Mouse (Mus musculus) lung, adult 2 months (tissue): ENCODE results near the gene Rxfp4. TPM values are rescaled to one million over a fixed set of nuclear protein-coding genes. Genes with fewer than 3 reads are reported as not detected.

ENCODE experiments used
- DNase-seq: peaks from one replicate; pipeline ENCODE4 v3.0.0; 2022
- H3K4me1 ChIP-seq: fragments of 200-500 bp; 2 replicates; pipeline ENCODE4 v1.6.1; 2011; ENCODE audit warnings: low read length; ENCODE audit not compliant: control insufficient read depth, insufficient read depth
- H3K4me3 ChIP-seq: fragments of 200-500 bp; replicated peaks from 2 replicates; pipeline ENCODE3; 2011; ENCODE audit warnings: low read depth, mild to moderate bottlenecking, control low read depth, low read length; ENCODE audit errors: extremely low read depth
- CTCF ChIP-seq: fragments of 200-500 bp; IDR thresholded peaks from 2 replicates; pipeline ENCODE4 v1.5.1; 2011; ENCODE audit warnings: mild to moderate bottlenecking, low read length, control low read depth; ENCODE audit not compliant: insufficient read depth
- POLR2A ChIP-seq: fragments of 200-500 bp; IDR thresholded peaks from 2 replicates; pipeline ENCODE4 v1.6.1; 2011; ENCODE audit warnings: low read depth, mild to moderate bottlenecking, control low read depth, low read length, borderline replicate concordance; ENCODE audit errors: extremely low read depth
- WGBS: fragments of 180-500 bp; shearing (Covaris S2); methylation state at CpG from one replicate; pipeline ENCODE4 v1.1.7; 2018; 5-methylcytosine and 5-hydroxymethylcytosine counted together
- polyA plus RNA-seq: library from polyadenylated mRNA; depleted of rRNA; stranded (reverse); fragments of >200 nt; gene quantifications from 2 replicates; pipeline ENCODE4 v1.2.3, GENCODE M21; 2012

The Rxfp4 gene
- polyA plus RNA-seq, 1 experiment: 0.76 TPM

GRCm38 (mm10) chr3:88653516-88654370, 801 bp upstream of the Rxfp4 start:
- Histone ChIP-seq H3K4me1 (peaks cover 12% of the 10 kb centered on the region), H3K4me3 (no peak overlapping the region)
- no peak for DNase-seq
- TF ChIP-seq CTCF: no peak
- no peak for TF ChIP-seq POLR2A
- 59% methylated on average over 6 of the region's 6 CpGs for WGBS

- Histone ChIP-seq H3K4me3 (no peak overlapping the region), H3K4me1 (peaks cover 12% of the 10 kb centered on the region)
- WGBS: 57% methylated on average over 18 of the region's 18 CpGs
- TF ChIP-seq POLR2A: no peak
- no peak for TF ChIP-seq CTCF
- DNase-seq: no peak
Observed at GRCm38 (mm10) chr3:88651669-88652618, 998 bp downstream of the Rxfp4 start.

- DNase-seq: no peak
- Histone ChIP-seq H3K4me1 (peaks cover 12% of the 10 kb centered on the region), H3K4me3 (no peak overlapping the region)
- 45% methylated on average over 13 of the region's 13 CpGs for WGBS
- TF ChIP-seq CTCF (no peak), POLR2A (no peak)
Observed at GRCm38 (mm10) chr3:88650713-88651504, 2.0 kb downstream of the Rxfp4 start.

- Histone ChIP-seq H3K4me1 (peaks cover 11% of the 10 kb centered on the region), H3K4me3 (no peak overlapping the region)
- 92% methylated on average over 13 of the region's 13 CpGs for WGBS
- no peak for TF ChIP-seq CTCF
- no peak for TF ChIP-seq POLR2A
- no peak for DNase-seq
Observed at GRCm38 (mm10) chr3:88649967-88650366, 3.0 kb downstream of the Rxfp4 start.

GRCm38 (mm10) chr3:88649186-88649585, 3.8 kb downstream of the Rxfp4 start:
- TF ChIP-seq CTCF: no peak
- TF ChIP-seq POLR2A: no peak
- no peak for DNase-seq
- H3K4me1 ChIP-seq: peaks cover 3% of the 10 kb centered on the region
- H3K4me3 ChIP-seq: no peak overlapping the region
- 72% methylated on average over 10 of the region's 10 CpGs for whole genome bisulfite sequencing

- 82% methylated on average over 12 of the region's 12 CpGs for WGBS
- H3K4me3 ChIP-seq: no peak overlapping the region
- TF ChIP-seq CTCF: no peak
- no peak for TF ChIP-seq POLR2A
- H3K4me1 ChIP-seq: peaks cover 2% of the 10 kb centered on the region; the same call in 1 of the 2 replicates
- DNase-seq: no peak
Observed at GRCm38 (mm10) chr3:88648452-88649168, 4.3 kb downstream of the Rxfp4 start.

GRCm38 (mm10) chr3:88647779-88648413, 5.0 kb downstream of the Rxfp4 start:
- 72% methylated on average over 14 of the region's 14 CpGs for WGBS
- DNase-seq: no peak
- TF ChIP-seq CTCF (no peak), POLR2A (no peak)
- no peak overlapping the region for H3K4me3 ChIP-seq
- H3K4me1 ChIP-seq: peaks cover 2% of the 10 kb centered on the region; the same call in 1 of the 2 replicates

- no peak overlapping the region for H3K4me3 ChIP-seq
- WGBS: 70% methylated on average over 3 of the region's 3 CpGs
- no peaks in the 10 kb centered on the region for H3K4me1 ChIP-seq
- no peak for DNase-seq
- TF ChIP-seq POLR2A: no peak
- TF ChIP-seq CTCF: no peak
Observed at GRCm38 (mm10) chr3:88647076-88647475, 5.9 kb downstream of the Rxfp4 start.

GRCm38 (mm10) chr3:88646426-88646995, 6.4 kb downstream of the Rxfp4 start:
- Histone ChIP-seq H3K4me3 (no peak overlapping the region), H3K4me1 (no peaks in the 10 kb centered on the region)
- no peak for DNase-seq
- 63% methylated on average over 6 of the region's 6 CpGs for WGBS
- TF ChIP-seq CTCF: no peak
- no peak for TF ChIP-seq POLR2A
